Mouse (Mus musculus) stomach, embryonic 16.5 days (tissue): Measurements from ENCODE around the gene H1foo. TPM values are rescaled to one million over a fixed set of nuclear protein-coding genes. Genes with fewer than 3 reads are reported as not detected.

Experiments
- ATAC-seq: fragments of 200-750 bp; cut with Nextera tagmentation; 2 replicates; pipeline ENCODE4 v1.8.0; 2017; ENCODE audit warnings: moderate number of reproducible peaks, moderate TSS enrichment; ENCODE audit not compliant: insufficient read depth, low FRiP score
- H3K27ac ChIP-seq: fragments of 300-500 bp; sonication (generic); 2 replicates; pipeline ENCODE4 v1.5.1; 2014; ENCODE audit warnings: low read length
- H3K27me3 ChIP-seq: fragments of 300-500 bp; sonication (generic); 2 replicates; pipeline ENCODE4 v1.6.1; 2014; ENCODE audit warnings: low read length, control low read depth, mixed read lengths; ENCODE audit not compliant: control insufficient read depth, insufficient read depth
- H3K36me3 ChIP-seq: fragments of 300-500 bp; sonication (generic); 2 replicates; pipeline ENCODE4 v1.6.1; 2014; ENCODE audit warnings: low read length; ENCODE audit not compliant: control insufficient read depth, insufficient read depth
- H3K4me1 ChIP-seq: fragments of 300-500 bp; sonication (generic); 2 replicates; pipeline ENCODE4 v1.6.1; 2014; ENCODE audit warnings: low read length, control low read depth, mixed read lengths; ENCODE audit not compliant: control insufficient read depth, insufficient read depth
- H3K4me2 ChIP-seq: fragments of 300-500 bp; sonication (generic); 2 replicates; pipeline ENCODE4 v1.6.1; 2014; ENCODE audit warnings: low read depth, low read length, mixed read lengths
- H3K4me3 ChIP-seq: fragments of 300-500 bp; sonication (generic); replicated peaks from 2 replicates; pipeline ENCODE4 v1.5.1; 2014; ENCODE audit warnings: mild to moderate bottlenecking, low read length
- H3K9ac ChIP-seq: fragments of 300-500 bp; sonication (generic); 2 replicates; pipeline ENCODE4 v1.6.1; 2014; ENCODE audit warnings: low read length
- H3K9me3 ChIP-seq: fragments of 300-500 bp; sonication (generic); replicated peaks from 2 replicates; pipeline ENCODE4 v1.6.1; 2016; ENCODE audit warnings: low read length, control low read depth; ENCODE audit not compliant: control insufficient read depth
- WGBS: fragments of 180-500 bp; shearing (Covaris S2); extraction: QIAGEN DNeasy Blood & Tissue Kit; methylation state at CpG from one replicate; pipeline ENCODE4 v1.1.7; 2014; 5-methylcytosine and 5-hydroxymethylcytosine counted together
- polyA plus RNA-seq: library from polyadenylated mRNA; unstranded; fragments of >200 nt; fragmentation: Nextera tagmentation; extraction: Ambion mirVana; gene quantifications from 2 replicates; pipeline ENCODE4 v1.2.1, GENCODE M21; 2015

H1foo gene
- not detected in 2 replicates for polyA plus RNA-seq

DNA sequence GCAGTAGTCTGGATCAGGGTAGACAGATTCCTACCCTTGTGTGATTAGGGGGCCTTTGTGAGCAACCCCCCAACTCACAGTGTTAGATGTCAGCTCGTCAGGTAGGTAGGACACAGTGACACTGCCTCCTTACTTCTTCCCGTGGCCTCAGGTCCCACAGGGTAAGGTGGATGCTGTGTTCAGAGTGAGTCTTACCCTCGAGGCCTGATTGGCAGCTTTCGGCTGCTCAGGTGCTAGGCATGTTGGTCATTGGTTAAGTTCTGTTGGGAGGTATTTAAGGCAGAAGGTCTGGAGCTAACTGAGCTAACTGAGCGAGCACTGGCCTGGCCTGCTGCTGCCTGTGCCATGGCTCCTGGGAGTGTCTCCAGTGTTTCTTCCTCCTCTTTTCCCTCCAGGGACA lies at the start of gene H1foo:
Gene H1foo, plus strand, starts transcription at position 301 of the 400 bp plus-strand sequence.
- Histone ChIP-seq H3K27ac (no peak within 1 kb of the TSS), H3K4me2 (no peak within 1 kb of the TSS), H3K9me3 (no peaks in the 10 kb centered on the region), H3K4me1 (peaks cover 5% of the 10 kb centered on the region), H3K27me3 (no peaks in the 10 kb centered on the region), H3K4me3 (no peak within 1 kb of the TSS), H3K36me3 (no peaks in the 10 kb centered on the region), H3K9ac (no peak within 1 kb of the TSS)
- 87% methylated on average over 5 of the region's 5 CpGs for WGBS
- ATAC-seq: no peak

- Histone ChIP-seq H3K9me3 (no peaks in the 10 kb centered on the region), H3K9ac (no peak overlapping the region), H3K4me2 (no peak overlapping the region), H3K27ac (no peak overlapping the region), H3K36me3 (no peaks in the 10 kb centered on the region), H3K27me3 (no peaks in the 10 kb centered on the region), H3K4me3 (no peak overlapping the region), H3K4me1 (peaks cover 9% of the 10 kb centered on the region)
- ATAC-seq: no peak
- WGBS: 83% methylated on average over 1 of the region's 1 CpGs
Measured at GRCm38 (mm10) chr6:115896346-115896745, 48.4 kb upstream of the H1foo start.

DNA sequence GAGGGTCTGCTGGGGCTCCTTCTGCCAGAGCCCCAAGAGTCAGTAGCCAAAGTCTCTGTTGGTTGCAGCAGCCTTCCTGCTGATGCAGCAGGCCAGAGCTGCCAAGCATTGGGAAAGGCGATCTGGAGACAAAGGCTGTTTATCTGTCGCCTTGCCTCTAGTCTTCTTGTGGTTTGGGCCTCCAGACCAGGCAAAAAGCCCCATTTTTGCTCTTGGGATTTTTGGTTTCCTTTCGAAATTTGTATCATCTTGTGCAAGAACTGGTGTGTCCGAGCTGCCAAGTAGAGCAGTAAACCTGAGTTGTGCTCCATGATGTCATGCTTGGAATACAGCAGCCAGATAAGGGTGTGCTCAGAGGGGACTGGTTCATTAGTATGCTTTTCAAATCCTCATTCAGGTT lies 47.6 kb upstream of the H1foo start:
- 64% methylated on average over 4 of the region's 4 CpGs for WGBS
- no peak overlapping the region for H3K27ac ChIP-seq
- H3K36me3 ChIP-seq: no peaks in the 10 kb centered on the region

DNA sequence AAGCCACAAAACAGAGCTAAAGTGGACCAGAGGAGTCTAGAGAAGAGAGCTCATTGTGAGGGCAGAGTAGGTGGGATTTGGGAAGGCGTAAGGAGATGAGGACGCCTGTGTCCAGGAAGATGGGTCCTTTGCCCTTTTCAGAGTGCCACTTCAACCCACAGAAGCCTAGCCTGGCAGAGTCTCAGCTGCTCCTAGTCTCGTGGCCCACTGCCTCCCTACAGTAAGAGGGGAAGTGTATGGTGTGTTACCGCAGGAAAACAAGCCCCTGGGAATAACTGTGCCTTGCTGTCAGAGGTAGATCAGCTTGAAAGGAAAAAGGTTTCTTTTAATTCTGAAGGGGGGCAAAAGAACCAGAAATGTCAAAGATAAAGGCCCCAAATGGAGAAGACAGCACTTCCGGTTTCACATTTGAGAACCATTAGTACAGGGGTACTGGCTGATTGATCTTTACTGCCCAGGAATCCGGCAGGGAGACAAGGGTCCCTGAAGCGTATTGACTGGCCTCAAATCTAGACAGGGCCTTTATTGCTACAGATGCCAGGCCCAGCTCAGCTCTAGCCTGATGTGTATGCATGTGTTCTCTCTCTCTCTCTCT lies 46.7 kb upstream of the H1foo start:
- H3K4me3 ChIP-seq: no peak overlapping the region
- H3K9me3 ChIP-seq: no peaks in the 10 kb centered on the region
- ATAC-seq: no peak

More for the DNA sequence above, 47.6 kb upstream of the H1foo start:
- no peaks in the 10 kb centered on the region for H3K27me3 ChIP-seq
- no peak overlapping the region for H3K4me2 ChIP-seq
- no peak for ATAC-seq
- H3K4me3 ChIP-seq: no peak overlapping the region
- no peak overlapping the region for H3K9ac ChIP-seq
- no peaks in the 10 kb centered on the region for H3K9me3 ChIP-seq
- H3K4me1 ChIP-seq: peaks cover 3% of the 10 kb centered on the region

GRCm38 (mm10) chr6:115901062-115901461 lies 43.7 kb upstream of the H1foo start:
- ATAC-seq: peak; percentile 57; the same call in 1 of the 2 replicates
- H3K27ac ChIP-seq: peak overlapping the region; percentile 25
- H3K4me1 ChIP-seq: no peaks in the 10 kb centered on the region
- H3K36me3 ChIP-seq: no peaks in the 10 kb centered on the region
- no peaks in the 10 kb centered on the region for H3K9me3 ChIP-seq
- H3K9ac ChIP-seq: no peak overlapping the region
- no peak overlapping the region for H3K4me2 ChIP-seq
- no peak overlapping the region for H3K4me3 ChIP-seq
- no peaks in the 10 kb centered on the region for H3K27me3 ChIP-seq
- 16% methylated on average over 3 of the region's 3 CpGs for WGBS

More for the DNA sequence above, 46.7 kb upstream of the H1foo start:
- Histone ChIP-seq H3K27ac (no peak overlapping the region), H3K9ac (no peak overlapping the region), H3K27me3 (no peaks in the 10 kb centered on the region), H3K36me3 (no peaks in the 10 kb centered on the region), H3K4me1 (no peaks in the 10 kb centered on the region), H3K4me2 (no peak overlapping the region)
- 77% methylated on average over 7 of the region's 7 CpGs for WGBS

DNA sequence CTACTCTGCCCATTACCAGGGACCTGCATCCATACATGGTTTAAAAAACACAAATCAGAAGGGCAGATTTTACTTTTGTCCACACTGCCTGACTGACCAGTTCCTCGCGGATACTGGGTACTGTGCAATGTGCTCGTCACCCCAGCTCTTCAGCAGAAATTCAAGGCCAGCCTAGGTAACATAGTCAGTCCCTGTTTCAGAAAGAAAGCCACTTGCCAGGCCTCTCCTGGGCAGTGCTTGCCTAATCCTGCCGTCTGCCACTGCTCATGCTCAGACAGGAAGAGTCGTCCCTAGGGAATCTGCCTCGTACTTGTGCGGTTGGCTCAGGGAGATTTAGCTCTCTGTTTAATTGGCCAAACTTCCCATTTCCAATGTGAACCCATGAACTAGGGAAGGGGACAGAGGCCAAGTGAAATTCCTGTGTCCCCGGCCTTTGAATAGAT lies 43.2 kb upstream of the H1foo start:
- no peaks in the 10 kb centered on the region for H3K36me3 ChIP-seq
- H3K9me3 ChIP-seq: no peaks in the 10 kb centered on the region
- no peaks in the 10 kb centered on the region for H3K4me1 ChIP-seq
- no peak overlapping the region for H3K4me3 ChIP-seq
- ATAC-seq: no peak
- no peaks in the 10 kb centered on the region for H3K27me3 ChIP-seq
- no peak overlapping the region for H3K9ac ChIP-seq
- WGBS: 73% methylated on average over 8 of the region's 8 CpGs
- H3K4me2 ChIP-seq: no peak overlapping the region
- peak overlapping the region; percentile 25 for H3K27ac ChIP-seq

GRCm38 (mm10) chr6:115902545-115902944 lies 42.2 kb upstream of the H1foo start:
- WGBS: 72% methylated on average over 3 of the region's 3 CpGs
- H3K4me3 ChIP-seq: no peak overlapping the region
- H3K27me3 ChIP-seq: no peaks in the 10 kb centered on the region
- H3K4me1 ChIP-seq: no peaks in the 10 kb centered on the region
- peak; percentile 4; the same call in 1 of the 2 replicates for ATAC-seq
- no peaks in the 10 kb centered on the region for H3K36me3 ChIP-seq
- no peak overlapping the region for H3K4me2 ChIP-seq
- H3K9ac ChIP-seq: no peak overlapping the region
- no peaks in the 10 kb centered on the region for H3K9me3 ChIP-seq
- no peak overlapping the region for H3K27ac ChIP-seq

DNA sequence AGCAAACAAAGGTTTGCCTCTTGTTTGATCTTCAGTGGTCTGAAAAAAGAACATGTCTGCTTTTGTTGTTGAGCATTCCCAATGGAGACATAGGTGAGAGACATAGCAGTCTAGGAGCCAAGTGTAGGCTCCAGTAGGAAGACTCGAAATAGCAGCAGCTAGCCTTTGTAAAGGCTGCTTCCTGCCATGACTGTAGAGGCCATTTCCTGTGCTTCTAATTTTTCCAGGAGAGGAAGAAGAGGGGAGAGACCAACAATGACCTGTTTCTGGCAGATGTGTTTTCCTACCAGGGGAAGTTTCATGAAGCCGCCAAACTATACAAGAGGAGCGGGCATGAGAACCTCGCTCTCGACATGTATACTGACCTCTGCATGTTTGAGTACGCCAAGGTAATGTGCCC lies 39.2 kb upstream of the H1foo start:
- H3K27me3 ChIP-seq: no peaks in the 10 kb centered on the region
- H3K4me1 ChIP-seq: no peaks in the 10 kb centered on the region; the same call in 1 of the 2 replicates
- H3K9ac ChIP-seq: no peak overlapping the region
- H3K4me2 ChIP-seq: no peak overlapping the region
- H3K9me3 ChIP-seq: no peaks in the 10 kb centered on the region
- WGBS: 81% methylated on average over 6 of the region's 6 CpGs
- no peaks in the 10 kb centered on the region for H3K36me3 ChIP-seq
- no peak for ATAC-seq
- no peak overlapping the region for H3K4me3 ChIP-seq
- H3K27ac ChIP-seq: peak overlapping the region; percentile 12; the same call in 1 of the 2 replicates

GRCm38 (mm10) chr6:115906455-115906854 lies 38.3 kb upstream of the H1foo start:
- no peaks in the 10 kb centered on the region for H3K9me3 ChIP-seq

More at GRCm38 (mm10) chr6:115906455-115906854, 38.3 kb upstream of the H1foo start:
- 76% methylated on average over 1 of the region's 1 CpGs for WGBS
- H3K27me3 ChIP-seq: no peaks in the 10 kb centered on the region
- H3K36me3 ChIP-seq: no peaks in the 10 kb centered on the region
- no peak overlapping the region for H3K4me2 ChIP-seq
- no peaks in the 10 kb centered on the region; the same call in 1 of the 2 replicates for H3K4me1 ChIP-seq
- no peak for ATAC-seq
- H3K9ac ChIP-seq: no peak overlapping the region
- H3K4me3 ChIP-seq: no peak overlapping the region
- H3K27ac ChIP-seq: no peak overlapping the region
